Mouse (Mus musculus): ENCODE results near the gene Cmya5. TPM values are rescaled to one million over a fixed set of nuclear protein-coding genes. Genes with fewer than 3 reads are reported as not detected.

Gene Cmya5
- polyA plus RNA-seq, 1 experiment from 2014 or later = 0.81 TPM

DNA sequence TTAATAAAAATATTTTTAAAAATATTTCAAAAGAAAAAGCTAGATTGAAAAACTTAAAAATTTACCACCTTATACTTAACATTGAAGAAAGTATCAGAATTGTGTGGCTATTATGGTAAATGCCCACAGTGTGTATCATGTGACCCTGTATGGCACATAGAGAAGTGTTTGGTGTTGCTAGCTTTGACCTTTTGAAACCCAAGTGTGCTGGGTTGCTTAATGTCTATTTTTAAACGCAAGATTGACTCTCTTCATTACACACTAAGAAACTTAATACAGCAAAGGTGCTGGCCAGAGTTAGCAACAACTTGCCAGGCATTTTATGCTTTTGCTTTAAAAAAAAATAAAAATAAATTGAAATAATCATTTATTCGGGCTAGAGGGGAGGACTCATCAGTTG, 9.0 kb downstream of the Cmya5 start:
- Histone ChIP-seq H3K36me3 (ENCODE audit: control insufficient read depth, insufficient read depth, low read length) (no peaks in the 10 kb centered on the region), H3K9ac (ENCODE audit: low read length) (no peak overlapping the region), H3K9me3 (replicated peaks; ENCODE audit: control insufficient read depth, low read length) (no peaks in the 10 kb centered on the region), H3K27me3 (ENCODE audit: control insufficient read depth, insufficient read depth, low read length) (no peaks in the 10 kb centered on the region), H3K27ac (ENCODE audit: low read length) (no peak overlapping the region), H3K4me3 (replicated peaks; ENCODE audit: low read length) (no peak overlapping the region), H3K4me1 (ENCODE audit: control insufficient read depth, insufficient read depth, low read length) (no peaks in the 10 kb centered on the region), H3K4me2 (ENCODE audit: low read depth, low read length) (no peak overlapping the region)
- WGBS = 74% methylated on average over 2 of the region's 2 CpGs
- no peak for ATAC-seq (ENCODE audit: insufficient read depth, low FRiP score)

DNA sequence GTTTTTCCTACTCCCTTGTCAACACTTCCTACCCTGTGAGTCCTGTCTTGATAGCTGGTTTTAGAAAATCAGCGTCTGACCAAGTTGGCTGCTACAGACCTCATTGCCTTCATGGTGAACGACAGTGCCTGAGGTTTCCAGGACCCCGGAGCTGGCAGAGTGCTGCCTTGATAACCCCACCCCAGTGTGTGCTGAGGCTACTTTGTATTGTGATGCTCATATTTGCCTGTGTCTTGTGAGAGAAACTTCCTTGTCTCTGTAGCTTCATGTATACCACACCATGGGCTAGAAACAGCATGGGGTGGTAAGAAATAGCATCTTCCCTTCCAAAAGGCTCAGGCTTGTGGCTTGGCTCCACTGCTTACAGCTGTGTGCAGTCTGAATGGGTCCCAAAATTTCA, 13.8 kb downstream of the Cmya5 start:
- no peaks in the 10 kb centered on the region for H3K36me3 ChIP-seq (ENCODE audit: control insufficient read depth, insufficient read depth, low read length)
- H3K4me3 ChIP-seq (replicated peaks; ENCODE audit: low read length) = no peak overlapping the region
- 88% methylated on average over 3 of the region's 3 CpGs for WGBS
- no peaks in the 10 kb centered on the region for H3K4me1 ChIP-seq (ENCODE audit: control insufficient read depth, insufficient read depth, low read length)
- no peaks in the 10 kb centered on the region for H3K9me3 ChIP-seq (replicated peaks; ENCODE audit: control insufficient read depth, low read length)
- H3K4me2 ChIP-seq (ENCODE audit: low read depth, low read length) = no peak overlapping the region
- no peaks in the 10 kb centered on the region for H3K27me3 ChIP-seq (ENCODE audit: control insufficient read depth, insufficient read depth, low read length)
- H3K9ac ChIP-seq (ENCODE audit: low read length) = no peak overlapping the region
- ATAC-seq (ENCODE audit: insufficient read depth, low FRiP score) = no peak
- H3K27ac ChIP-seq (ENCODE audit: low read length) = no peak overlapping the region

GRCm38 (mm10) chr13:93128961-93129360, 15.6 kb downstream of the Cmya5 start:
- Histone ChIP-seq H3K4me1 (ENCODE audit: control insufficient read depth, insufficient read depth, low read length) (no peaks in the 10 kb centered on the region), H3K4me2 (ENCODE audit: low read depth, low read length) (no peak overlapping the region), H3K36me3 (ENCODE audit: control insufficient read depth, insufficient read depth, low read length) (no peaks in the 10 kb centered on the region), H3K4me3 (replicated peaks; ENCODE audit: low read length) (no peak overlapping the region), H3K27ac (ENCODE audit: low read length) (no peak overlapping the region), H3K9ac (ENCODE audit: low read length) (no peak overlapping the region), H3K9me3 (replicated peaks; ENCODE audit: control insufficient read depth, low read length) (no peaks in the 10 kb centered on the region), H3K27me3 (ENCODE audit: control insufficient read depth, insufficient read depth, low read length) (no peaks in the 10 kb centered on the region)
- ATAC-seq (ENCODE audit: insufficient read depth, low FRiP score) = no peak
- 87% methylated on average over 5 of the region's 5 CpGs for WGBS

DNA sequence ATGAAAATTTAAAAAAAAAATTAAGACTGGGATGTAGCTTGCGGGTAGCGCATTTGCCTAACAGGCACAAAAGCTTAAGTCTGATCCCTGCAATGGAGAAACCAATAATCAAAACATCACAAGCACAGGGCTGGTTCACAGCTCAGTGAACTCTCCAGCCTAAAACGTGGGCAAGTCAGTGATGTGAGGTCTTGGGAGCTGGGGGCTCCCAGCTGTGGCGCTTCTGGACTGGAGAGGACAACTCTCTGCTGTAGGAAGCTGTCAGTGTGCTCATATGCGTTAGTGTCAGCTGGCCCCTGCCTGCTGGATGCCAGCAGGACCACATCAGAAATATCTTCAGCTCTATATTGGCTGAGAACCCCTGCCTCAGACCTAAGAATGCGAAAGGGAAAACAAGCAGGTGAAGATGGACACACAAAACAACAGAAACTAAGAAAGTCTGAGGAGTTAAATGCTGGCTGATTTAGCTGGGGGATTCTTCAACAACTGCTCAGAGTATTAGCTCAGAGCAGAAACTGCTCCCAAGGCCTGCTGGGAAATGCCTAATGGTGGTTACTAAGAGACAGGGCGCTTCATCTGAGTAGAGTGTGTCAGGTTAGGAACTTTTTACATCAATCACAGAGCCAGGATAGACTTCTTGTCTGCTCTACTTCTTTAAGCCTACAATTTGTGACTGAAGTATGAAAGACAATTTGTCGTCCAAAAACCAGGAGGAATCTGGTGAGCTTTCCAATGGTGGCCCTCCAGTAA, 16.2 kb downstream of the Cmya5 start:
- no peak overlapping the region for H3K27ac ChIP-seq (ENCODE audit: low read length)
- H3K4me3 ChIP-seq (replicated peaks; ENCODE audit: low read length) = no peak overlapping the region
- WGBS = 67% methylated on average over 8 of the region's 8 CpGs
- H3K4me1 ChIP-seq (ENCODE audit: control insufficient read depth, insufficient read depth, low read length) = no peaks in the 10 kb centered on the region
- H3K9ac ChIP-seq (ENCODE audit: low read length) = no peak overlapping the region
- no peaks in the 10 kb centered on the region for H3K27me3 ChIP-seq (ENCODE audit: control insufficient read depth, insufficient read depth, low read length)
- no peak overlapping the region for H3K4me2 ChIP-seq (ENCODE audit: low read depth, low read length)
- H3K9me3 ChIP-seq (replicated peaks; ENCODE audit: control insufficient read depth, low read length) = no peaks in the 10 kb centered on the region
- no peaks in the 10 kb centered on the region for H3K36me3 ChIP-seq (ENCODE audit: control insufficient read depth, insufficient read depth, low read length)
- no peak for ATAC-seq (ENCODE audit: insufficient read depth, low FRiP score)

- Histone ChIP-seq H3K9me3 (replicated peaks; ENCODE audit: control insufficient read depth, low read length) (no peaks in the 10 kb centered on the region), H3K27ac (ENCODE audit: low read length) (no peak overlapping the region), H3K4me1 (ENCODE audit: control insufficient read depth, insufficient read depth, low read length) (no peaks in the 10 kb centered on the region), H3K27me3 (ENCODE audit: control insufficient read depth, insufficient read depth, low read length) (no peaks in the 10 kb centered on the region), H3K36me3 (ENCODE audit: control insufficient read depth, insufficient read depth, low read length) (no peaks in the 10 kb centered on the region), H3K9ac (ENCODE audit: low read length) (no peak overlapping the region), H3K4me2 (ENCODE audit: low read depth, low read length) (no peak overlapping the region), H3K4me3 (replicated peaks; ENCODE audit: low read length) (no peak overlapping the region)
- 91% methylated on average over 9 of the region's 9 CpGs for WGBS
- no peak for ATAC-seq (ENCODE audit: insufficient read depth, low FRiP score)
These were observed 22.2 kb downstream of the Cmya5 start for GRCm38 (mm10) chr13:93122321-93122720.

- Histone ChIP-seq H3K27me3 (ENCODE audit: control insufficient read depth, insufficient read depth, low read length) (no peaks in the 10 kb centered on the region), H3K9ac (ENCODE audit: low read length) (no peak overlapping the region), H3K9me3 (replicated peaks; ENCODE audit: control insufficient read depth, low read length) (peaks cover 3% of the 10 kb centered on the region; the same call in 1 of the 2 replicates), H3K4me3 (replicated peaks; ENCODE audit: low read length) (no peak overlapping the region), H3K4me2 (ENCODE audit: low read depth, low read length) (no peak overlapping the region), H3K4me1 (ENCODE audit: control insufficient read depth, insufficient read depth, low read length) (no peaks in the 10 kb centered on the region), H3K27ac (ENCODE audit: low read length) (no peak overlapping the region), H3K36me3 (ENCODE audit: control insufficient read depth, insufficient read depth, low read length) (no peaks in the 10 kb centered on the region)
- 0 out of 2 replicates have a peak, but pooled peaks have one; percentile 56 for ATAC-seq (ENCODE audit: insufficient read depth, low FRiP score)
- WGBS = 60% methylated on average over 7 of the region's 7 CpGs
These were observed 27.3 kb downstream of the Cmya5 start for GRCm38 (mm10) chr13:93117241-93117640.

- Histone ChIP-seq H3K4me3 (replicated peaks; ENCODE audit: low read length) (no peak overlapping the region), H3K4me1 (ENCODE audit: control insufficient read depth, insufficient read depth, low read length) (no peaks in the 10 kb centered on the region), H3K36me3 (ENCODE audit: control insufficient read depth, insufficient read depth, low read length) (no peaks in the 10 kb centered on the region), H3K9ac (ENCODE audit: low read length) (no peak overlapping the region), H3K9me3 (replicated peaks; ENCODE audit: control insufficient read depth, low read length) (no peaks in the 10 kb centered on the region), H3K27me3 (ENCODE audit: control insufficient read depth, insufficient read depth, low read length) (no peaks in the 10 kb centered on the region), H3K4me2 (ENCODE audit: low read depth, low read length) (no peak overlapping the region), H3K27ac (ENCODE audit: low read length) (no peak overlapping the region)
- 70% methylated on average over 4 of the region's 4 CpGs for WGBS
- no peak for ATAC-seq (ENCODE audit: insufficient read depth, low FRiP score)
These were observed 42.0 kb downstream of the Cmya5 start for GRCm38 (mm10) chr13:93102340-93103090.

DNA sequence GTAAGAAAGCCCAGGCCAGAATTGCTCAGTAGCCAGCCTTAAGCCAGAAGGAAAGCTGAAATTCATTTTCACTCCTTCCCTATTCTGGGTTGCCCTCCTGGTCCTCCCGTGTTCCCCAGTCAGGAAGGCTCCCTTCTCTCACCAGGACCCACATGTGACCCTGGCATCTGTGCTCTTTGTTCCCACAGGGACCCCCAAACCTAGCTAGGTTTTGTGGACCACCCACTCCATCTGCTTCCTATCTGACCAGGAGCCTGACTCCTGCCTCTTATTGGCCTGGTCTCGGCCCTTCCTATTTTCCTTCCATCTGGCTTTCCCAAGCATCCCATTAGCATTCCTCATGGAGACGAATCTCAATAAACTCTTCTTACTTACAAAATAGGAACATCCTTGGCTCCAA, 45.9 kb downstream of the Cmya5 start:
- ATAC-seq (ENCODE audit: insufficient read depth, low FRiP score) = no peak

GRCm38 (mm10) chr13:93096643-93097042, 47.9 kb downstream of the Cmya5 start:
- H3K36me3 ChIP-seq (ENCODE audit: control insufficient read depth, insufficient read depth, low read length) = no peaks in the 10 kb centered on the region
- no peak overlapping the region for H3K27ac ChIP-seq (ENCODE audit: low read length)
- 95% methylated on average over 6 of the region's 6 CpGs for WGBS
- no peak overlapping the region for H3K9ac ChIP-seq (ENCODE audit: low read length)
- H3K4me3 ChIP-seq (replicated peaks; ENCODE audit: low read length) = no peak overlapping the region
- no peak overlapping the region for H3K4me2 ChIP-seq (ENCODE audit: low read depth, low read length)
- ATAC-seq (ENCODE audit: insufficient read depth, low FRiP score) = no peak
- no peaks in the 10 kb centered on the region for H3K4me1 ChIP-seq (ENCODE audit: control insufficient read depth, insufficient read depth, low read length)
- no peaks in the 10 kb centered on the region for H3K27me3 ChIP-seq (ENCODE audit: control insufficient read depth, insufficient read depth, low read length)
- no peaks in the 10 kb centered on the region for H3K9me3 ChIP-seq (replicated peaks; ENCODE audit: control insufficient read depth, low read length)

More for the DNA sequence above, 45.9 kb downstream of the Cmya5 start:
- Histone ChIP-seq H3K9me3 (replicated peaks; ENCODE audit: control insufficient read depth, low read length) (no peaks in the 10 kb centered on the region), H3K36me3 (ENCODE audit: control insufficient read depth, insufficient read depth, low read length) (no peaks in the 10 kb centered on the region), H3K9ac (ENCODE audit: low read length) (no peak overlapping the region), H3K4me3 (replicated peaks; ENCODE audit: low read length) (no peak overlapping the region), H3K4me1 (ENCODE audit: control insufficient read depth, insufficient read depth, low read length) (no peaks in the 10 kb centered on the region), H3K27me3 (ENCODE audit: control insufficient read depth, insufficient read depth, low read length) (no peaks in the 10 kb centered on the region), H3K4me2 (ENCODE audit: low read depth, low read length) (no peak overlapping the region), H3K27ac (ENCODE audit: low read length) (no peak overlapping the region)
- WGBS = 91% methylated on average over 3 of the region's 3 CpGs
